Mouse (Mus musculus): ENCODE data around the gene Chuk. TPM values are rescaled to one million over a fixed set of nuclear protein-coding genes. Genes with fewer than 3 reads are reported as not detected.
A peak's percentile ranks its signal among the peaks of the same experiment; 100 is the strongest.

The Chuk gene
- 10 to 100 TPM; 47.1 to 58.0 TPM for total RNA-seq (2021)
- long read RNA-seq, experiment 1, partial matches to known transcripts: 2 of 18 reads
- long read RNA-seq, experiment 1, other reads (novel, unspliced or antisense): 11 of 18 reads
- long read RNA-seq, experiment 2, transcript Chuk-201 (21 exons, 3,502 nt): major isoform, 5 of 20 reads
- long read RNA-seq, experiment 2, partial matches to known transcripts: 2 of 20 reads
- long read RNA-seq, experiment 2, other reads (novel, unspliced or antisense): 7 of 20 reads

DNA sequence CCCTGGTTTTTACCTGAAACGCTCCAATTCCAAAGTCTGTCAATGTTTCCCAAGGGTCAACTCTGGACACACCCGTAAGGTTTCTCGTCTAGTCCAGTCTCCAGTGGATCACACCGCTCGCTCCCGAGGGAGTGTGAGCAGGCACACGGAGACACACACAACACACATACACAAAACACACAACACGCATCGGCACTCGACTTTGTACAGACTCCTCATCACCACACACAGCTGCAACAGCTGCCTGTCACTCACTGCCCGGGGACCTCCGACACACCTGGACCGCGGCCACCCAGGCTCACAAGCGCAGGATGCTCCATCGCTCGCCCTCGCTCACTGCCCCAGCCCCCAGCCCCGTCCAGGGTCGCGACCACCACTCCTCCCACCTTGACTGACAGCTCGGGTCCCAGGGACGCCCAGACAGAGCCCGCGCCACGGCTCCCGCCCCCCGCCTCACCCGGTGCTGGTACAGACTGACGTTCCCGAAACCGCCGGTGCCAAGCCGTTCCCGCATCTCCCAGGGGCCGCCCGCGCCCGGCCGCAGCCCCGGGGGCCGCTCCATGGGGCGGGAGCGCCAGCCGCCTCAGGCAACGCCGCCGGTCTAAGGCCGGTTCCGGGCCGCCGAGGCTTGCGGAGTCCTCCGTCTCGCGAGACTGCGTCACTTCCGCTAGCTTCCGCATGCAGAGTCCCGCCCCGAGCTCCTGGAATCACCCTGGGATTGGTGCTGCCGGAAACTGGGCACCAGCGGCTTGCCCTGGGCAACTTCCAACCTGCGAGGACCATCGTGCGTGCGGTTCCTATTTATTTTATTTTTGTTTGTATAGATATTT, at the start of gene Chuk:
Gene Chuk, minus strand, starts transcription at position 650 of the 830 bp plus-strand sequence.
- Histone ChIP-seq H3K4me3 (peak within 1 kb of the TSS; percentile 92), H3K27ac (peak within 1 kb of the TSS; percentile 95)
- TF ChIP-seq CTCF (conservative IDR thresholded peaks at IDR 0.05): no peak
- DNase-seq (ENCODE audit: low spot score in 2 of 2): peak; percentile 94 to 96

DNA sequence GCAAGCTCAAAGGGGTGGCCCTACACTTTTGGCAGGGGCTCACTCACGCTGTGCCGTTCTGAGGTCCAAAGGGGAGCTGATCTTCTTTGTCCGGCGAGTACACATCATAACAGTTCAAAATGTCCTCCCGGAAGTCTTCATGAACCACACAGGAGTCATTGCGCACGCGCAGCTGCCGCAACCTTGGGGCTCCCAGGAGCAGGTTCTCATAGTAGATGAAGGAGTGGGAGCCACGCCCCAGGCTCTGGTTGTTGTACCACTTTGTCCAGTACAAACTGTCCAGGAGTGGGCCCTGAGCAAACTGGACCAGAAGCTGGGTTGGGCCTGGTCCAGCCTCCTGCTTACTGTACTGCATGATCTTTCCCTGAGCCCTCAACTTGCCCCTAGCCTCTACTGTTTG, 49.7 kb upstream of the Chuk start:
- DNase-seq (ENCODE audit: low spot score in 2 of 2): no peak
- Histone ChIP-seq H3K4me3 (no peak overlapping the region), H3K27ac (no peak overlapping the region)
- no peak for TF ChIP-seq CTCF (conservative IDR thresholded peaks at IDR 0.05)

DNA sequence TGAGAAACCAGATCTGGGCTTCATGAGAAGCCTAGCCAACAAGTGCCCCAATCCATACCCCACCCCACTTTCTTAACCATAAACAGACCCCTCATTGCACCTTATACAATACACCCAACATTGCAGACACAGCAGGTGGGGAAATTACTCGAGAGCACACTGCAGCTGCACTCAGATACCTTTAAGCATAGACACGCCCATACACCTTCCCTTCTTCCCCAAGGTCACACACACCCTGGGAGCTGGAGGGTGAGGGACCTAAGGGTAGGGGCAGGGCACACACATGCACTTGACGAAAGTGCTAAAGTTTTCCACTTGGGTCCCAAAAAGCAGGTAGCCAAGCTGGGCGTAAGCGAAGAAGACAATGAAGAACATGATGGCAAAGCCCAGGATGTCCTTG, 46.5 kb upstream of the Chuk start:
- H3K27ac ChIP-seq: no peak overlapping the region
- TF ChIP-seq CTCF (conservative IDR thresholded peaks at IDR 0.05): no peak
- DNase-seq (ENCODE audit: low spot score in 2 of 2): no peak
- H3K4me3 ChIP-seq: no peak overlapping the region

DNA sequence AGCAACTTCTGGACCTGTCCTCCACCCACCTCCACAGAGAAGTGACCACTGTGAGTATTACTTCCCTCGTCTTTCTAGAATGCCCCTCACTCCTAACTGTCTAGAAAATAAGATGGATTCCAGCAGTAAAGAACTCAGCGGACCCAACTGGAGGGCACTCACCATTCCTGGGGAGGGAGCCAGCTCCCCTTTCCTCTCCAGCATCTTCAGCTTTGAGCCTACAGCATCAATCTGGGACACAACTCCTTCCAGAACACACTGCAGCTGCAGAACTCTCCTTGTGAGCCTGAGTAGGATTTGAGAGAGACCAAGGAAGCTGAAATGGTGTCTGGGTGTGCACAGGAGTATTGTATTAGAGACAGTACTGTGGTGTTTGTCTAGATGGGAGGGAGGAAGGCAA, 41.7 kb upstream of the Chuk start:
- Histone ChIP-seq H3K4me3 (no peak overlapping the region), H3K27ac (no peak overlapping the region)
- no peak for DNase-seq (ENCODE audit: low spot score in 2 of 2)
- TF ChIP-seq CTCF (conservative IDR thresholded peaks at IDR 0.05): no peak

DNA sequence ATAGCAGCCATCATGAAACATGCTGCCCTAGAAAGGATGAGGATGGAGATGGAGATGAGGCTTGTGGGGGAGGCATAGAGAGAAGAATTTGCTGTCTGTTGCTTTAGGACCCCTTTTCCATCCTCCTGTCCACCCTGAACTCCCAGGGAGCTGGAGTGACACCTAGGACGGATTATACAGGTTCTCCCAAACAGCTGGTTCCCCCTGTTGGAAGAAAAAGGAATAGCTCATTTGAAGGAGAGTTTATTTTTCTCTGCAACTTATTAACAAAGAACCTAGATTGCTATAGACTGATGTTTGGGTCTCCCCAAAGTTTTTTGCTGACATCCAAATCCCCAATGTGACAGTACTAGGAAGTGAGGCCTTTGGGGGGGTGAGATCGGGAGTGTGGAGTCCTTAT, 41.1 kb upstream of the Chuk start:
- DNase-seq (ENCODE audit: low spot score in 2 of 2): no peak
- H3K4me3 ChIP-seq: no peak overlapping the region
- TF ChIP-seq CTCF (conservative IDR thresholded peaks at IDR 0.05): peak; percentile 46
- no peak overlapping the region for H3K27ac ChIP-seq

DNA sequence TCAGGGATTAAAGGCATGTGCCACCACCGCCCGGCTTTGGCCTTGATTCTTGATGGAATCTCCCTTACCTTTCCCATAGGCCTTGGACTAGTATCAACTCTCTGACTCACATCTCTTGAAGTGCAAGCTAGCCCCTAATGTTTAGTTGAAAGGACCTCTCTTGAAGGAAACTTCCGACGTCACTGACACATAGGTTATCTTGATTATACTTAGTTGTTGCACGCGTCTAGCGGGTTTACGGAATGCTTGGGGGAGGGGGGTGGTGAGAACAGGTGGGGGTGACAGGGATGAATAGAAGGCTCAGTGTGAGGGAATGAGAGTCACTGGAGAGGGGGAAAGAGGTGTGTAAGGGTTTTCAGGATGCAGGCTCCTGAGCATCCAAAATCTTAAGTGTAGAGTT, 39.7 kb upstream of the Chuk start:
- Histone ChIP-seq H3K4me3 (no peak overlapping the region), H3K27ac (no peak overlapping the region; the same call in 1 of the 2 replicates)
- TF ChIP-seq CTCF (conservative IDR thresholded peaks at IDR 0.05): no peak
- no peak for DNase-seq (ENCODE audit: low spot score in 2 of 2)

DNA sequence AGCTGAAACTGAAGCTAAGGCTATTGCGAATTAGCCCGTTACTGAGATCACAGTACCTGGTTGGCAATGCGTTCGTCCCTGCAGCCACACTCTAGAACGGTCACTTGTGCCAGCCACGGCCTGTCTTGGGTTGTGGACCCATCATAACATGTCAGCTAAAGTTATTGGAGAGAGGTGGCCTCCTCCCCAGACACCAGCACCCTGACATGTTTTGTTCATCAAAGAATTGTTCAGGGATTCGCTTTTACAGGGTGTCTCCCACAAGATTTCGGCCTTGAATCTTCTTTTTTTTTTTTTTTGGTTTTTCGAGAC, 39.2 kb upstream of the Chuk start:
- no peak for TF ChIP-seq CTCF (conservative IDR thresholded peaks at IDR 0.05)
- Histone ChIP-seq H3K4me3 (peak overlapping the region; percentile 71), H3K27ac (peak overlapping the region; percentile 94)
- DNase-seq (ENCODE audit: low spot score in 2 of 2): no peak

DNA sequence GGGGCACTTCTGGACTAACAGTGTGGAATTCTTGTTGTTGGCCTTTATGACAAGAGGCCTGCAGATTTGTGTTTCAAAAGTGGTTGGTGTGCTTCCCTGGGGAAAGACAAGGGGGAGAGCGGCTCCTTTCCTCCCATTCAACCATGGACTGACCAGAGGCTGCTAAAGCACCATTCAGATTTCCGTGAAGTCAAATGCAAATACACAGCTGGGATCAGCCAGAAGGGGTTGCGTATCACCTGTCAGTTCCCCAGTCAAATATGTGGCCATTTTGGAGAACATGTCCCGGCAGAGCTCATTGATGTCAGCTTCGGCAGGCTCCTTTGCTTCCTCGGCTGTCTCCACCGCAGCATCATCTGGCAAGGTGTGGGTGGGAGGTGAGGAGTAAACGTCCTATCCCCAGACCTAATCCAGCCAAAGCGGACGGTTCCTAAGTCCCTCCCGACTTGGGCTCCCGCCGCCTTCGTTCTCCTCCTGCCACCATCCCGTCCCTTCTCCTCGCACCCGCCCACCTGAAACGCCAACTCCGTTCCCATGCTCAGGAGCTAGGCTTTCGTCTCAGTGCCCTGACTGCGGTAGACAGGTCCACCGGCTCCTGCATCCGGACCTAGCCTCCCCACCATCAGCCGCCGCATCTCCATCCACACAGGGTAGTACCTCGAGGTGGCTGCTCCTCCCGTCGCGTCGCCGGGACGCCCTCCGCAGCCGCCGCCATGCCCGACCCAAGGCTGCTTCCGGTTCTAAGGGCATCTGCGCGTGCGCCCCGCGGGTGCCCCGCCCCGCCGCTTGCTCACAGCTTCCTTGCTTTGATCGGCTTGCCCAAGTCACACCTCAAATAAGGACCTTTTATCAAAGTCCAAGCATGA, 38.7 kb upstream of the Chuk start, which contains the start of gene Bloc1s2:
Gene Bloc1s2, minus strand, starts transcription at position 745 of the 866 bp plus-strand sequence.
- Histone ChIP-seq H3K4me3 (peak within 1 kb of the TSS; percentile 71), H3K27ac (peak within 1 kb of the TSS; percentile 94)
- TF ChIP-seq CTCF (conservative IDR thresholded peaks at IDR 0.05): no peak
- peak; percentile 87 to 91 for DNase-seq (ENCODE audit: low spot score in 2 of 2)

DNA sequence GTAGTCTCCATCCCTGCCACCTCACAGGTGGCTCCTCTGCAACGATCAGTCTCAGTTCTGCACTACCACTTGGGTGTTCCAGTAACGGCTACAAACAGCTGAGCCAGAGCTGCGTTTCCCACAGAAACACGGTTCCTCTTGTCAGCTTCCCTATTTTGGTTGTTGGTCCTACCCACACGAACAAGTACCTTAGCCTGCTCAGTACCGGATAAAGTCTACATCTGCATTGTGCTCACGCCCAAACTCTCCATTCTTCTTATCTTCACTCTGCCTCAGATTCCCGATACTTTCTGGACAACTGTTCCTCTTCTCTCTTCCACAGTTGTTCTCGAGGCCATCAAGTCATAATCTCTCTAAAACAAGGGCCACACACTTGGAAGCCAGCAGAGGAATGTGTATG, 37.1 kb upstream of the Chuk start:
- DNase-seq (ENCODE audit: low spot score in 2 of 2): no peak
- TF ChIP-seq CTCF (conservative IDR thresholded peaks at IDR 0.05): no peak
- no peak overlapping the region for H3K4me3 ChIP-seq
- H3K27ac ChIP-seq: no peak overlapping the region

DNA sequence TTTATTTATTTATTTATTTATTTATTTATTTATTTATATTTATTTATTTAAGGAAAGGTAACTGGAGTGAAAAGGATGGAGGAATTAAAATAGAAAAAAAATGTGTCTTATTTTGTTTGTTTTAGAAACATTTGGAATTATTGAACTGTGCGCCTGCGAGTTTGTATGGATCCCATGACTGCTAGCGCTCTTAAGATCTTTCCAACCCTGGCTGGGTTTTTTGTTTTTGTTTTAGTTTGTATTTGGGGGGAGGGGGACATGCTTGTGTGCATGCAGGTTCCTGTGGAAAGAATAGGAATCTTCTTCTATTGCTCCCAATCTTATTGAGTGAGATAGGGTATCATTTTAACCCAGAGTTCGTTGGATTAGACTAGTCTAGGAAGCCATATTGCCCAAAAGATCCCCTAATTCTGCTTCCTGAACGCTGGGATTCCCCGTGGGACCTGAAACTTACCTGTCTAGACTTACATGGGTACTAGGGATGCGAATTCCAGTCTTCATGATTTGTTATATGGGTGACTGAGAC, 28.7 kb upstream of the Chuk start:
- DNase-seq (ENCODE audit: low spot score in 2 of 2): no peak
- no peak for TF ChIP-seq CTCF (conservative IDR thresholded peaks at IDR 0.05)
- Histone ChIP-seq H3K4me3 (peak overlapping the region; percentile 58), H3K27ac (peak overlapping the region; percentile 56)

DNA sequence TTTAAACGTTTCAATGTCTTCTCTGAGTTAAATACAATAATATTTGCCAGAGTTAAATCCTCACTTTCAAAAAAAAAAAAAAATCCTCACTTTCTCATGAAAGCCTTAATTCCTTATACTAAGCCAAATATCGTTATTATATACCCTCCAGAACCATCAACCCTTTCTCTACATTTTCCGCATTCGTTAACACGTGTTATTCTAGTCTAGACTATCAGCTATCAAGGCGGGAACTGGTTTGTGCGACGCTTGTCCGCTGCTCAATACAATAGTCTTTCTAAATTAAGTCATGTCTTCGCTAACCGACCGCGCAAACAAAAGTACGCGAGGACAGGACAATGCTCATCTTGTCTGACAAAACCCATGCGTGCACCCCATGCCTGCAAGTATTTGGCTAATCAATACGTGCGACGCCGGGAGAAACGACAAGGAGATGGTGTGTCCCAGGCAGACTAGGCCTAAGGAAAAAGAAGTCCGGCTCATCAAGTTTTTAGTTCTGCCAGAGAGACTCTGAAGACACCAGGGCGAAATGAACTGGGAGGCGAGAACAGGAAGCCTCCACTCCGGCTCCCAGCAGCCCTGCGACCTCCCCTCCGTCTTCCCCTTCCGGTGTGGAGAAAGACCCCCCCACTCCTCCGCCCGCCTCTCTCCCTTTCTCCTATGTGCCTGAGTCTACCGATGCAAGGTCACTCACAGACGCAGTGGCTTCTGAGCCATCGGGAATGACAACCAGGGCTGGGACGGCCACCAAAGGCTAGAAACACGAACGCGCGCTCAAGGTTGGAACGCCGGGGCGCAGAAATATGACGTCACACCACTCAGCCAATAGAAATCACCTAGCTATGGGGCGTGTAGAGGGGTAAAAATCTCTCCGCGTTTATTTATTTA, 28.0 kb upstream of the Chuk start, which contains the start of gene Cwf19l1:
Gene Cwf19l1, minus strand, starts transcription at position 805 of the 888 bp plus-strand sequence.
- peak within 1 kb of the TSS; percentile 58 for H3K4me3 ChIP-seq
- TF ChIP-seq CTCF (conservative IDR thresholded peaks at IDR 0.05): no peak
- peak within 1 kb of the TSS; percentile 88 for H3K27ac ChIP-seq
- DNase-seq (ENCODE audit: low spot score in 2 of 2): peak; percentile 84 to 88

DNA sequence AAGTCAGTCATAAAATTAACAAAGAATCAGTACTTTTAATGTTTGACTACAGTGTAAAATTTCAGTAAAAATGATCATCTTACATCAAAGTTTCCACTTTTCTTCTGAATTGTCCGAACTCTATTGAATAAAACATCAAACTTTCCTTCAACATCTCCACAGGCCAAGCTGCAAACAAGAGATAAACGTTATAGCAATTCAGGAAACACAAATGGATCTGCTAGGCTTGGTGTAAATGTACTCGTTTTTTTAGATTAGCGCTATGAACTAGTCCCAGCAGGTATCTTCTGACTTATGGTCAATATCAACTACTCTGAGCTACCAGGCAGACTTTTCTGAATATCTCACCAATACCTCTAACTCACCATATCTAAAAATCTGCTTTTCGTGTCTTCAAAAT, 25.6 kb upstream of the Chuk start:
- Histone ChIP-seq H3K4me3 (no peak overlapping the region), H3K27ac (no peak overlapping the region)
- no peak for TF ChIP-seq CTCF (conservative IDR thresholded peaks at IDR 0.05)
- no peak for DNase-seq (ENCODE audit: low spot score in 2 of 2)

All from layer of hippocampus, adult 2 months (tissue).